Mouse (Mus musculus) layer of hippocampus, postnatal 25 days (tissue): ENCODE results near the gene Mllt10. TPM values are rescaled to one million over a fixed set of nuclear protein-coding genes. Genes with fewer than 3 reads are reported as not detected.

Experiments
- DNase-seq, 2 experiments: peaks; one replicate each; pipeline ENCODE4 v3.0.0; 2022; ENCODE audit warnings: mixed read lengths in 2 of 2, low spot score in 1 of 2; ENCODE audit errors: extremely low spot score in 1 of 2
- total RNA-seq, 2 experiments: library from RNA; stranded (reverse); gene quantifications; 2 replicates each; pipeline ENCODE4 v1.2.3; 2021

The Mllt10 gene
- total RNA-seq, 2 experiments from 2014 or later = 53.0 to 58.9 TPM

DNA sequence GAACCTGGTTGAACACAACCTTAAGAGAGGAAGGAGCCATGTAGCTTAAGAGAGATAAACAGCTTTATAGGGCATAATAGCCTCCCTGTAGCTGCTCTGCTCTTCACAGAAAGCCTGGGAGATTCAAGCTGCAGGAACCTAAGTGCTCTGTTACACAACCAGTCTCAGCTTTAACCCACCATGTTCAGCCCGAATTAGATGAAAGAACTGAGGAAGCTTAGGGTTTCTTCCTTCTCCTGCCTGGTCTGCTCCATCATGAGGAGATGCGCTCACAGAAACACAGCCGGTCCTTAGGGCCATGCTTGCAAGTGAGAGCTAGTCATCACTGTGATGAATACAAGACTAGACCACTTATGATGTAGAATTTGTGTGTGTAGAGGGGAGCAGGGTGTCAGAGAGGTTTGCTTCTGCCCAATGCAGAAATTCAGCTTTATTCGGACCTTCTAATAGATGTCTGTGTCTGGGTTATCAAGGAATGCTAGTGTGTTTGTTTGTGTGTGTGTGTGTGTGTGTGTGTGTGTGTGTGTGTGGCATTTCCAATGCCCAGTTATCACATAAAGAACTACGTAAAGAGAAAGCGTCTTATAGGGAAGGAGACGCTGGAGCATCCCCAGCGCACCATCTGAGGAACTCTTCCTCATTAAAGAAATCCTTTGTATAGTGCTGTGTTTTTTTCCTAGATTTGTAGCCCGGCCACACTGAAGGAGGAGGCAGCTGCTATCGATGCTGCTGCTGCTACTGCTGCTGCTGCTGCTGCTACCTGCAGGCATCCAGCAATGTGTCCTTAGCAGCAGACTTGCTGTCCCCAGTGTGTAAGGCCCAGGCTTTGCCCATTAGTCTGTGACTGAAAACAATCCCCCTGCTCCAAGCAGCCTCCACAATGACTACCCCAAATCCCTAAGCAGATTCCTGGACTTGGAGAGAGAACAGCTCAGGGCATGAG lies 21.6 kb upstream of the Mllt10 start:
- DNase-seq = no peak

DNA sequence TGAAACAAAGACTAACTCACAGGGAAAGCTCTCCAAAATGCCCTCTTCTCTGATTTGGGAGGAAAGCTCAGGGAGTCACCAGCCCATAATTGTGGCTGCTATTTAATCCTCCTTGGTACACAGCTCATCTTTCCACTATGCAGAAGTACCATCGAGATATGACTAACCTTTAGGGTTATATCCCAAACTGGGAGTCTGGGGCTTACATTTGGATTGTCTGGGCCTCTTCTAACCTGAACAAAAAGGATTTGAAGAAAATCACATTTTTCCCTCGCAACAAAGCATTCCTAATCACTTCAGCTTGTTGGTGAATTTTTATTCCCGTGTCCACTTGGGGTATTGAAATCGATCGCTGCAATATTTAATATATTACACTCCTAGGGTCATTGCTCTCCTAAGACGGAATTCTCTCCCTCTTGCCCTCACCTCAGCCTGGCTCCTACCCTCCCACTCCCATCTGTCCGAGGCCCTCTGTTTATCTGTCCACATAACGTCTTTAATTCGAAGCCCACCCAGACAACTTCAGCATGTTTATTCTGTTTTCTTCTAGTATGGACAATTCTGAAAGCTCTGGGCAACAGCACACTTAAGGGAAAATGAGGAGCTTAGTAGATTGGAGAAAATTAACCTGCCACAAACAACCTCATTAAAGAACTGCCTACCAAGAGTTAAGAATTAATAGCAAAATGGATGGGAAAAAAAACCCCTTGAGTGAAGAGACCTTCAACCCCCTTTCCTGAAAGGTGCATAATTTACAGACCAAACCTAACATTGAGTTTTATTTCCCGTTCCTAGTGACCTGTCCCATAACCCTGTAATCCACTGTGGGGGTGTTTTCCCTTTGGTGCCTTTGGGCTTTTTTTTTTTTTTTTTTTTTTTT lies 20.4 kb upstream of the Mllt10 start:
- no peak for DNase-seq

DNA sequence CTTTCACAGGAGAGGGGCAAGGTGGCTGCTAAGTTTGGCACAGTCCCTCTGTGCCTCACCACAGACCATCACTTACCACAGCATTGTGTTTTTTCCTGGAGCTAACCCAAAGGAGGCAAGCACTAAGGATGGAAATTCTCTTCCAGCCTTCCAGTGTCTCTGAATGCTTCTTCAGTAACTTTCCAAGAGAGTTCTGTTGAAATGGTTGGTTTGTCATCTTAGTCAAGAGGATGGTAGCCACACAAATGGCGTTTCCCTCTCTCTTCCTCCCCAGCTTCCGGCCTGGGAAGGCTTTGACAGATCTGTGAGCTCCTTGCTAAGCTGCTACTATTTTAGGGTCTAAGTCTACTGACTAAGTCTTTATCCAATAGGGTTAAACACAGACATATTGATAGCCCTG lies 17.5 kb upstream of the Mllt10 start, which contains the start of gene A930004D18Rik:
A930004D18Rik (minus strand) TSS at position 247 of the 400 bp plus-strand sequence.
- DNase-seq = no peak

DNA sequence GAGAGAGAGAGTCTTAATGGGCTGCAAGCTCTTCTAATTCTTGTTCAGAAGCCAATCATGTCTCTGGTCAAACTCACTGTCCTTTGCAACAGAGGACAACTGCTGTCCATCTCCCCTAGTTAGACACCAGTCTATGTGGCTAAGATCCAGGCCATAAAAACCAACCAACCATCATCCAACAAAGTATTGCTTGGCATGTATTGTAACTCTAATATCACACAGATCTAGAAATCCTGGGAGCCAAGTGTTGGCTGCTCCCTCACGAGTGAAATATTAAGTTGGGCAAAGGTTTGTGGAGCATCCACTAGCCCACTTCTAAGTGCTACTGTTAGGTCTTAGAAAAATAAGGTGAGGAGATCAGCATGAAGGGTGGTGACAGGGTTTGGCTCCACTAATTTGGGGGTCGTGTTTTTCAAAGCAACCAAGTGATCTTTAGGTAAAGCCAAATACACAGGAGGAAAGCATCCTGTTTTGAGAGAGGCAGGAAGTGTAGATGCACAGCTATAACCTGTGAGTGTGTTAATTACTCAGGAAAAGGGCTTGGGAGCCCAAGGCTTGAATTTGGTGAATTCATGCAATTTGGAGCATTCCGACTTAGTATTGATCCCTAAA lies 16.8 kb upstream of the Mllt10 start:
- DNase-seq = no peak

DNA sequence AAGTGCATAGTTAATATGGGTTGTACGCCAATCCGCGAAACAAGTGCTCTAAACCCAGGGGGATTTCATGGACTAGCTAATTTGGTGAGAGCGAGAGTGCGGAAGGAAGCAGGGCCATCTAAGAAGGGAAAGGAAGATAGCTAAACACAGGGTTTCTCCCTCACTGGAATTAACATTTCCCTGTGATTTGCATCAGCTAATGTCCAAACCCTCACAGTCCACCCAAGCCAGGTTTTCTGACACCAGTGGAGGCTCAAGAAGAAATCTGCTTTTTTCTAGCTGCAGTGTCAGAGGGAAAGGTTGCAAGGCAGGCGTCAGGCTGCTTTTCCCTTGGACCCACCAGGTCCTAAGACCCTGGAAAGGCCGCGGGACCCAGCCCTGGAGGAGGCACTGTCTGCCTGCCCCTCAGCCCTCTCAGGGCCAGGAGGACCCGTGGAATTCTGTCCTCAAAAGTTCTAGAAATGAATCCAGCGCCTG lies 16.1 kb upstream of the Mllt10 start:
- no peak for DNase-seq

DNA sequence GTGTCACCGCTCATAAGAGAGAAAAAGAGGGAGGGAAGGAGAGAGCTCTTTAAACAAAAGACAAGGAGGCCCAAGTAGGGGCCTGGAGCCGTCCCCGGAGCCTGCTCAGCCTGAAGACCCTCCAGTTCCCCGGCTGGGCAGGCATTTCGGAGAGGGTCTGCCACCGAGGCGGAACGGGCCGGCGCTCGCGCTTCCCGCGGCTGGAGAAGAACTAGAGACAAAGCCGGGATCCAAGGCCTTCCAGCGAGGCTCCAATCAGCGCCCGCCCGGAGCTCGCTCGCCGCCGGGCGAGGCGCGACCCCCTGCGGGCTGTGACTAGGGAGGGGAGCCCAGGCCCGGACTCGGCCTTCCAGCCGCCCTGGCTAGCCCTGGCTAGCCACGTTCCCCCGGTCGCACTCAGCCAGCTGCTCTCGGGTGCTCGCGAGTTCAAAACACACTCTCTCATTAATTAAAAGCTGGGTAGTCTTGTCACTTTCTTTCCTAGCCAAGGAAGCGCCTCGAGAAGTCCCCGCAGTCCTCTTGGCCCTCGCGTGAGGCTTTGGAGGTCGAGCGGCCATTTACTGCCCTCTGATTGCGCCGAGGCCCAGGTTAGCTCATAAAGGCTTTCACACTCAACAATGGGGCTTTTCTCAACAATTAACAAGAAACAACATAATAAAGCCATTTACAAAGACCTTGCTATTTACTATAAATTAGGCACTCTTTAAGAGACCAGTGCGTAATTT lies 15.3 kb upstream of the Mllt10 start:
- DNase-seq = peak in 1 of 2 experiments; percentile 39

DNA sequence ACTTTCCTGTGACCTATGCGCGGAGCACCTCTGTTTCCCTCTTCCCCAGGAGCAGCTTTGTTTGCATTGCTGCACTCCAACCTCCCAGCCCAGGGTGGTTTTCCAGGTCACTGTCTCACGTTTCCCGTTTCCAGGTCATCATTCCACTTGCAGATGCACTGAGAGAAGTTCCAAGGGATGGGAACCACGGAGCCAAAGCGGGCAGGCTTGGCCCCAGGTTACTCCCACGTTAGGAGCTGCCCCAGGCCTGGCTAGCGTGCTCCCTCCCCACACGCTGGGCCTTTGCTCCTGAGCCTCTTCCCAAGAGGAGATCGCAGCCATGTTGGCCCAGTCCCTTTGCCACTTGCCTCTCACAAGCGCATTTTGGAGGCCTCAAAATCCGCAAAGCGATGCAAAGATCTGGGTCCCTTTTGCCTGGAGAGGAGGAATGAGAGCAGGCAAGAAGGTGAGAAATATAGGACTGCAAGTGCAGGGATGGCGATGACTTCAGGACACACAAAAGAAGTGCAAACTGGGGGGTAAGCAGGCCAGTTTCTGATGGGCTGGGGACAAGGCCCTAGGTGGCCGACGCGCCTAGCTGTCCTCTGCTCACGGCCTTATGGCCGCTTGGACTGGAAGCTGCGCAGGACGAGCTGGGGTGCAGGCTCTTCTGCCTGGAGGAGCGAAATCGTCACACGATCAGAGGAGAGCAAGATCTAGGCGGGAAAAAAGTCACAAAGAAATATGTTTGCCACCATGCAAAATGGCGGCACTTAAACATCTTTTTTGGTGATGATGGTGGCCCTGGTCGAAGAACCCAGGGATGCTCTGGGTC lies 14.5 kb upstream of the Mllt10 start:
- DNase-seq = no peak

DNA sequence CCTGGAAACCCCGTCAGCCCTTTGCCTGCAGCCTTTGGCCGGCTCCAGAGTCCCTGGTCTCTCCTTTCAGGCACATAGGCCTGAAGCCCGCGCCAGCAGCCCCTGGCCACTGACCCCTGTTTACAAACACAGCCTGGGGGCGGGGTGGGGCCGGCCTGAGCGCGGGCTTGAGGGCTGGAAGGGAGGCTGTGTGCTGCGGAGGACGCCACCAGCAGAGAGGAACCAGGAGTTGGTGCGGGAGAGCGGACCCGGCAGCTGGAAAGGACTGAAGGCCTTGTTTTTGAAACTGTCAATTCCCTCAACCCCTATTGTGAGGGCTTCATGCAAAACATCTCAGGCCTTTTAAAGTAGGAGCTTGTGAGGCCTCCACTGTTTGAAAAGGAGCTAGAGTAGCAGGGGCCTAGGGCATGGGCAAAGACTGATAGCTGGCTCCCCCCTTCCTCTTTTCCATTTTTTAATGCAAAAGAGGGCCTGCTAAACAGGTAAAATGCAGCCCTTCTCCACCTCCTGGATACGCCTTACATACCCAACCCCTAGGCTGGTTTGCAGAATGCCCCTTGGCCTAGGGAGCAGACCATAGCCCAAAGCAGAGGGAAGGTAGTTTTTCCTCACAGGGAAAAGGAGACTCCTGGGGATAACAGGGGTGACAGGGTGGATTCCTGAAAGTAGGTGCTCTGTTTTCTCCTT lies 13.7 kb upstream of the Mllt10 start:
- no peak for DNase-seq

DNA sequence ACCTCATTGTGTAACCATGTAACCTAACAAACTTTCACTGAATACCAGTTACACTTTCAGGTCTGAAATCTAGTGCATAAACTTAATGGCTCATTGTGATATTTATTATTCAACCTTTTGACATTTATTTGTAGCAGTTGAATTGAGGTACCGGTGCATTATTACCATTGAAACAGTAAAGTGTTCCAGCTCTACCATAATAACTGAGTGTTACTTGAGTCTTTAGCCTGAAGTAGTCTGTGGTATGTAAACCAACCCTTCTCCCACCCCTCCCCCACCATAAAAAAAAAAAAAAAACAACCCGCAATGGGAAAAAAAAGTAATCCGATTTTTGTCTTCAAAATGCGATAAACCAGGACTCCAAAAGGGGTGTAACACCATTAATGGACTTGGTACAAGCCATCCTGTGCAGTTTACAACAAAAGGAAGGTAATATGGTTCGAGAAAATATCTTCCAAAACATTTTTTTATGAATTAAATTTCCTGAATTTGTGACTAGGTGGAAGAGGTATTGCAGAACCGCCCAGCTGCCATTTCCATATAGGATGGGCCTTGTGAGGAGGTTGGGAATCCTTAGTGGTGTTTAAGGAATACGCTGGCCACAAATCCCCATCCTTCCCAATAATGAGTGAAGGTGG lies 9.8 kb upstream of the Mllt10 start:
- no peak for DNase-seq

DNA sequence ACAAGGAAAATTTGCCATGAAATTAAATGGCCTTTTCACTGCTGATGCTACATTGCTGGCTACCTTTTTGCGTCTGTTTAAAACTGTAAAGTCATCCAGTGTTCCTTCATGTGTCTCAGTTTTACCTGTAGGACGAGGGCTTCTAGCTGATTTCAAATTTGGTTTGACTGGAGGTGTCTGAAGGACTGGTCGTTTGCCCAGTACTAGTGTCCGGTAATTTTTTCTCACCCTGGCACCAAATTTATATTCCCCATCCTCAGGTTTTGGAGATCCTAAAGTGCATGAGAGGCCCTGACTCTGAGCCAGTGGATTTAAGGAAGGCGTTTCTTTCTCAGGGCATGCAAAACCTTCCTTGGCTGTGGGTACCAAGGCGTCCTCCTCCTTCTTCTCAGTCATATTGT lies 9.3 kb upstream of the Mllt10 start:
- DNase-seq = no peak

DNA sequence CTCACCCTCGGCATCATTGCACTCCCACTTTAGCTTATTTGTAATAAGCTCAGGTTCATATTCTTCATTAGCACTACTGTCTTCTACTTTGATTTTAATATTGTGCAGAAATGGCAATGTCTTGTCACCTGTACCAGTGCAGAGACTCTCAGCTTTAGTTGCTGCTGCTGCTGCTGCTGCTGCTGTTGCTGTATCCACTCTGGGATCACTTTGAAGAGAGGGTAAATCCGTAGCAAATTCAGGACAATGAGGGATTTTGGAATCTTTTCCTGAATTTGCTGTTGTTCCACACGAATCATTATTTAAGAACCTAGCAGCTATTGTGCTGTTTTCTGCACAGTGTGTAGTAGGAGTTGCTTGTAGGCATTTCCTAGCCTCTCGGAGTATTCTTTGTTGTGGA lies 8.9 kb upstream of the Mllt10 start:
- DNase-seq = no peak

DNA sequence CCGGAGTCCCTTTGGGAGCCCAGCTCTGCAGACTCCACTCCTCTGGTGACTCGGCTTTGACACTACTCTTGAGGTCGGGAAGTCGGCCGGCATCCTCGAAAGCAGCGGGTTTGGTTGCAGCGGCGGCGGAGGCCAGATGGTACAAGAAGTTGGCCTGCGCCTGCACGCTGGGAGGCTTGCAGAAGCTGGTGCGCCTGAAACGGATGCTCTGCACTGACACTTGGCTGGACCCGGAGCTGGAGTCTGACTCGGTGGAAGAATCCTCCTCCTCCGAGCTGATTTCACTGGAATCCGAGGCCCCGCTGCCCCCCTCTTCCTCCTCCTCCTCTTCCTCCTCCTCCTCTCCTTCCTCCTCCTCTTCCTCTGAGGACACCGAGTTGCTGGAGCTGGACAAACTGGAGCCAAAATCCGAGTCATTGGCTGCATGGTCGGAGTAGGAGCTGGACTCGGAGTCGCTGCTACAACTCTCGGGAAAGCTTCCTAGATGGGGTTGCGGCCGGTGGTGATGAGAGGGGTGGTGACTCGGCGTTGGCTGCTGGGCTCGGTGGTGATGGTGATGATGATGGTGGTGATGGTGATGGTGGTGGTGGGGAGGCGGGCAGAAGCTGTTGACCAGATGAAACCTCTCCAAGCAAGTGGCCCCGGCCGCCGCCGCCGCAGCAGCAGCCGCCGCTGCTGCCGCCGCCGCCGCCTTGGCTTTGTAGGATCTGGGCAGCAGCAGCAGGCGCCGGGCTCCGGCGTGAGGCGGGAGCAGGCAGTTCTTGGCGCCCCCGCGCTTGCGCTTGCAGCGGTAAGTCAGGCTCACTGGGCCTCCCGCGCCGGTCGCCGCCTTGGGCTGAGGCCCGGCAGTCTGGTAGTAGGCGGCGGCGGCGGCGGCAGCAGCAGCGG lies 8.0 kb upstream of the Mllt10 start:
- peak in 1 of 2 experiments; percentile 73 for DNase-seq

DNA sequence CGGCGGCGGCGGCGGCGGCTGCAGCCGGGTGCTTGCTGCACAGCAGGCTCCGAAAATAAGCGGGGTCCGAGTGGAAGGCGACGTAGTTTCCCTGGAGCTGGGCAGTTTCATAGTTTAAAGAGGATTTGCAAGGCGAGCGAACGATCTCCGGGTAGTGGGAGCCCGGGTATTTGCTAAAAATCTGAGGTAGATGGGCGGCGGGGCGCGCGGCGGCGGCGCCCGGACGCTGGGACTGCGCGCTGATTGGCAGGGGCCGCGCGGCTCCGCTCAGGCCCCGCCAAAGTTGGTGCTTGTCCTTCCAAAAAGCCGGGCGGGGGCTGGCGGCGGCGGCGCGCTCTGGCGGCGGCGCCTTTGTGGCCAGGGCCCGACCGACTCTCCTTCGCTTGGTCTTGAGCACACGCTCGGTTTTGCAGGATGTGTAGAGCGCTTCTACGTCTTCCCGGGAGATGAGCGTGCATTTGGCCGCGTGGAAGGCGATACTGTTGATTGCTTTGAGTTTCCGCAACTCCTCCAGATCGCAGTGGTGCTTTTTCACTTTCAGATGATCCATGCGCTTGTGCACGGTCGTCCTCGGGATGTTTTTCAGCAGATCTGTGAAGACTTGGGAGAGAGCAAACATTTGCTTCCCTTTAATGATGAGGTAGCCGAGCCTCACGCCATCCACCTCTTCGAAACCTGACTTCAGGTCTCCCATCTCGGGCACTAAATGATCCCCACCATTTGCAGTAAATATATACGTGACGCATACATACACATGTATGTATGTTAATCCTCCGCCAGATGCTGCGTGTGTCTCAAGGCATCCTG lies 7.2 kb upstream of the Mllt10 start:
- peak in 1 of 2 experiments; percentile 76 for DNase-seq

DNA sequence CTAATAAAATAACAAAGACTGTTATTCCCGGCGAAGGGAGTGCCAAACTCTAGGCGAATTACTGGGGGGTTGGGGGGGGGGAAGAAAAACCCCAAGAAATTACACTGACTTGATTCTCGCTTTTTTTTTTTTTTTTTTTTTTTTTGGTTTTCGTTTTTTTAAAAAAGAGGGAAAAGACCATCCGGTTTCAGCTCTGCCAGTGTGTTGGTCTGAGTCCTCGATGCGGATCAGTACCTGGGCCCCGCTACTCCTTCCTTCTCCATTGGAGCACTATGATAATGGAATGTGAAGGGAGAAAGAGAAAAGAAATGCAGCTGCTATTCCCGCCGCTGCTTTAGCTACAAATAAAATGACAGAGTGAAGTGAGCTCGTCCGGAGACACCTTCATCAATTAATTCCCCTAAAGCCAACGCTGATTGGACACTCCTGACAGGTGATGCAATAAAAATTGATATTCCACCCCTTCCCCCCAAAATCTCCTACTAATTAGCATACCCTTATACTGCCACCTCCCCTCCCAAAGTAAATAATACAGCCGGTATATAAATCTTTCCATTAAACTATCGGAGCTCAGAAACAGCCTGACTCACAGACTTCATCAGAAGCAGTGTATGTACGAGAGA lies 6.5 kb upstream of the Mllt10 start, which contains the start of gene Skida1:
Skida1 (minus strand) TSS at position 599 of the 623 bp plus-strand sequence.
- no peak for DNase-seq

DNA sequence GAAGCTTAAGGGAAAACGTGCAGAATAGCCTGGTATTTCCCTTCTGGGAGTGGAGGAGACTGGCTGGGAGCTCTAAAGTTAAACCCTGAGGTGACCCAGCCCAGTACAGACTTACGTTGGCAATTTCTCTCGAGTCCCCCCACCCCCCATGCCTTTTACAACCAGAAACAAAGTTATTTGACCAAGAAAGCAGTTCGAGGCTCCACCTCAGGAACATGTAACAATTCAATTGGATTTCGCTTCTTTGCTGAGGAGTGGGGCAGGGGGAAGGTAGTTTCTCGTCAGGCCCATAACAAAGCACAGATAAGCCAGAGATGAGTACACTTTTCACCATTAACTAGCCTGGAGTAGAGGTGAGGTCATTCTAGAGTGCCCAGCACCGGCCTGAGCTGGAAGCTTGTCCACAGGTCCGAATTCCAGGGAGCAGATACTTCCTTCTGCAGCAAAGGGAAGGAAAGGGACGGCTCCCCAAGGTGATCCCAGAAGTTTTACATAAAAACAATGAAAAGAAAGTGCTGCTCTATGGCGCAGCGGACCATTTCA lies 5.7 kb upstream of the Mllt10 start:
- DNase-seq = no peak
